22 mouse cellular contexts compared by ENCODE assay signal in genomic region chr5:48606916-48607315, GRCm38 (mm10).
"Had no signal": no experiment of that assay in that cellular context is flagged by ENCODE, and none has a peak within 500 bp of the region (broad histone marks: within the 10 kb centered on the region; RNA-seq: fewer than 3 reads in every experiment).

No protein-coding gene starts in this region.

- H3K4me1 ChIP-seq: limb, embryonic 10.5 days; limb, embryonic 13.5 days; liver, embryonic 12.5 days; liver, embryonic 15.5 days; lung, embryonic 15.5 days; megakaryocyte, embryonic 14.5 days; neural tube, embryonic 13.5 days; stomach, embryonic 15.5 days had no signal

- H3K36me3 ChIP-seq: limb, embryonic 10.5 days; limb, embryonic 13.5 days; liver, embryonic 12.5 days; liver, embryonic 15.5 days; lung, embryonic 15.5 days; neural tube, embryonic 13.5 days; stomach, embryonic 15.5 days had no signal

- H3K27me3 ChIP-seq: limb, embryonic 13.5 days; liver, embryonic 12.5 days; liver, embryonic 15.5 days; lung, embryonic 15.5 days; megakaryocyte, embryonic 14.5 days; neural tube, embryonic 13.5 days; stomach, embryonic 15.5 days had no signal

- H3K9ac ChIP-seq: limb, embryonic 13.5 days; liver, embryonic 12.5 days; liver, embryonic 15.5 days; lung, embryonic 15.5 days; neural tube, embryonic 13.5 days; stomach, embryonic 15.5 days had no signal

- H3K4me3 ChIP-seq: layer of hippocampus, adult 2 months; limb, embryonic 10.5 days; limb, embryonic 13.5 days; liver, embryonic 12.5 days; liver, embryonic 15.5 days; lung, embryonic 15.5 days; megakaryocyte, embryonic 14.5 days; neural tube, embryonic 13.5 days; stomach, embryonic 15.5 days had no signal

- H3K27ac ChIP-seq: kidney, postnatal 0 days; layer of hippocampus, adult 2 months; limb, embryonic 10.5 days; limb, embryonic 13.5 days; liver, embryonic 12.5 days; liver, embryonic 15.5 days; lung, embryonic 15.5 days; neural tube, embryonic 13.5 days; stomach, embryonic 15.5 days had no signal

- DNase-seq: kidney, postnatal 25 days; layer of hippocampus, adult 9-11 months; liver; lung, adult 18-20 months; lung, postnatal 10 days; lung, postnatal 36 days; midbrain, embryonic 14.5 days; right cerebral cortex, adult 18-20 months; right cerebral cortex, postnatal 14 days; right cerebral cortex, postnatal 4 days; thymus, postnatal 25 days had no signal

- H3K9me3 ChIP-seq: limb, embryonic 10.5 days; limb, embryonic 13.5 days; liver, embryonic 12.5 days; liver, embryonic 15.5 days; lung, embryonic 15.5 days; megakaryocyte, embryonic 14.5 days; neural tube, embryonic 13.5 days; stomach, embryonic 15.5 days had no signal

- H3K4me2 ChIP-seq: limb, embryonic 13.5 days; liver, embryonic 12.5 days; liver, embryonic 15.5 days; lung, embryonic 15.5 days; midbrain, embryonic 11.5 days; neural tube, embryonic 13.5 days; stomach, embryonic 15.5 days had no signal

- ATAC-seq: liver, embryonic 12.5 days had no signal
